Mouse (Mus musculus): Measurements from ENCODE around the gene Sept5.

DNA sequence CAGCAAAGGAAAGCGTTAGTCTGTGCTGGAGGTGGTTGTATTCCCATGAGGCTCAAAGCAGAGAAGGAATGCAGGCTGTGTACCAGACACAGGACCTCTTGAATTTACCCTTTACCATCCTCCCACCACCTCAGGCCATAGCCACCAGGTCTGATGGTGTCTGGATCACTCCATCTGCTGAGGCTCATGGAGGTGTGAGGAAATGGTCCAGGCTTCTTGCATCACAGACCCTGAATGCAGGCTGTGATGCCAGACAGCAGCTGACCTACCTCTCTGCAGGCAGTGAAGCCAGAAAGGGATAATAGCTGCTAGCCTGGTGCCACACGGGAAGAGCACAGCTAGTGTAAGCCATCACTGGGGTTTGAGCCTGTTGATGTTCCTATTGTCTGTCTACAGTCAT is 8.6 kb upstream of the Sept5 start:
- no peak for TF ChIP-seq CTCF (conservative IDR thresholded peaks at IDR 0.05; ENCODE audit: low read length)
- TF ChIP-seq NANOG (IDR thresholded peaks at IDR 0.05; ENCODE audit: borderline replicate concordance, low read length), result no peak
- TF ChIP-seq POU5F1 (IDR thresholded peaks at IDR 0.05; ENCODE audit: borderline replicate concordance, low read length), result no peak
